Mouse (Mus musculus): ENCODE data around the gene Znhit1.
"Not testable (repeated sequence)": the region's sequence is repeated elsewhere in the genome, so short reads cannot be mapped to it uniquely, and the experiment has no call there.

Znhit1 gene

GRCm38 (mm10) chr5:136953015-136953414, 34.8 kb downstream of the Znhit1 start, which contains the start of gene Fis1:
TSS of gene Fis1 (plus strand) at chr5:136953275.
- peak; percentile 97 for DNase-seq (ENCODE audit: low spot score in 2 of 2)

- no peak for DNase-seq (ENCODE audit: low spot score in 2 of 2)
Measured at GRCm38 (mm10) chr5:136952153-136952552, 35.7 kb downstream of the Znhit1 start.

- no peak for DNase-seq (ENCODE audit: low spot score in 2 of 2)
Measured at GRCm38 (mm10) chr5:136950521-136950920, 37.3 kb downstream of the Znhit1 start.

- not testable (repeated sequence) for DNase-seq (ENCODE audit: low spot score in 2 of 2)
Measured at GRCm38 (mm10) chr5:136949551-136950336, 38.1 kb downstream of the Znhit1 start.

- no peak for DNase-seq (ENCODE audit: low spot score in 2 of 2)
Measured at GRCm38 (mm10) chr5:136947874-136948273, 39.9 kb downstream of the Znhit1 start.

GRCm38 (mm10) chr5:136945084-136945483, 42.7 kb downstream of the Znhit1 start:
- DNase-seq (ENCODE audit: low spot score in 2 of 2), result no peak

- no peak for DNase-seq (ENCODE audit: low spot score in 2 of 2)
Measured at GRCm38 (mm10) chr5:136943382-136943781, 44.4 kb downstream of the Znhit1 start.

- no peak for DNase-seq (ENCODE audit: low spot score in 2 of 2)
Measured at GRCm38 (mm10) chr5:136942781-136943180, 45.0 kb downstream of the Znhit1 start.

- DNase-seq (ENCODE audit: low spot score in 2 of 2), result no peak
Measured at GRCm38 (mm10) chr5:136940845-136941560, 46.8 kb downstream of the Znhit1 start.

GRCm38 (mm10) chr5:136940029-136940428, 47.8 kb downstream of the Znhit1 start:
- not testable (repeated sequence) for DNase-seq (ENCODE audit: low spot score in 2 of 2)

- DNase-seq (ENCODE audit: low spot score in 2 of 2), result no peak
Measured at GRCm38 (mm10) chr5:136939284-136939683, 48.5 kb downstream of the Znhit1 start.

GRCm38 (mm10) chr5:136937621-136938020, 50.2 kb downstream of the Znhit1 start:
- no peak for DNase-seq (ENCODE audit: low spot score in 2 of 2)

- no peak for DNase-seq (ENCODE audit: low spot score in 2 of 2)
Measured at GRCm38 (mm10) chr5:136936750-136937149, 51.1 kb downstream of the Znhit1 start.

- no peak for DNase-seq (ENCODE audit: low spot score in 2 of 2)
Measured at GRCm38 (mm10) chr5:136935905-136936695, 51.7 kb downstream of the Znhit1 start.

GRCm38 (mm10) chr5:136933930-136934329, 53.9 kb downstream of the Znhit1 start:
- no peak for DNase-seq (ENCODE audit: low spot score in 2 of 2)

- no peak for DNase-seq (ENCODE audit: low spot score in 2 of 2)
Measured at GRCm38 (mm10) chr5:136932956-136933355, 54.9 kb downstream of the Znhit1 start.

Measured in heart, adult 9 months (tissue).